Mouse (Mus musculus): ENCODE data around the gene Trp53i11. TPM values are rescaled to one million over a fixed set of nuclear protein-coding genes. Genes with fewer than 3 reads are reported as not detected.
A peak's percentile ranks its signal among the peaks of the same experiment; 100 is the strongest.

Gene Trp53i11
- total and polyA plus RNA-seq, 2 experiments: 1.9 to 9.1 TPM

- Histone ChIP-seq H3K36me3 (ENCODE audit: control insufficient read depth, insufficient read depth, low read length) (no peaks in the 10 kb centered on the region), H3K27ac (replicated peaks; ENCODE audit: insufficient read depth, low read depth, low read length) (no peak overlapping the region), H3K79me2 (ENCODE audit: control insufficient read depth, insufficient read depth, low read length) (no peaks in the 10 kb centered on the region), H3K4me3 (ENCODE audit: insufficient read depth, low read depth, low read length) (no peak overlapping the region), H3K9ac (ENCODE audit: low read depth, low read length) (no peak overlapping the region), H3K27me3 (ENCODE audit: control insufficient read depth, insufficient read depth, low read length) (0 out of 2 replicates have a peak, but pooled peaks cover 2% of the 10 kb centered on the region), H3K4me1 (ENCODE audit: control insufficient read depth, insufficient read depth, low read length) (no peaks in the 10 kb centered on the region)
- DNase-seq (ENCODE audit: extremely low read depth, low read depth, low spot score): no peak
- TF ChIP-seq CTCF (IDR thresholded peaks at IDR 0.05; ENCODE audit: low read depth, low read length) (no peak), POLR2A (IDR thresholded peaks at IDR 0.05; ENCODE audit: extremely low read depth, insufficient read depth, low read length) (no peak)
- 86% methylated on average over 20 of the region's 20 CpGs for WGBS
Measured at GRCm38 (mm10) chr2:93177668-93178312, 9.6 kb upstream of the Trp53i11 start.

GRCm38 (mm10) chr2:93178313-93178677 is 9.1 kb upstream of the Trp53i11 start:
- DNase-seq (ENCODE audit: extremely low read depth, low read depth, low spot score): no peak
- Histone ChIP-seq H3K4me1 (ENCODE audit: control insufficient read depth, insufficient read depth, low read length) (no peaks in the 10 kb centered on the region), H3K4me3 (ENCODE audit: insufficient read depth, low read depth, low read length) (no peak overlapping the region), H3K9ac (ENCODE audit: low read depth, low read length) (no peak overlapping the region), H3K36me3 (ENCODE audit: control insufficient read depth, insufficient read depth, low read length) (no peaks in the 10 kb centered on the region), H3K79me2 (ENCODE audit: control insufficient read depth, insufficient read depth, low read length) (no peaks in the 10 kb centered on the region), H3K27me3 (ENCODE audit: control insufficient read depth, insufficient read depth, low read length) (0 out of 2 replicates have a peak, but pooled peaks cover 2% of the 10 kb centered on the region), H3K27ac (replicated peaks; ENCODE audit: insufficient read depth, low read depth, low read length) (no peak overlapping the region)
- TF ChIP-seq CTCF (IDR thresholded peaks at IDR 0.05; ENCODE audit: low read depth, low read length): no peak
- TF ChIP-seq POLR2A (IDR thresholded peaks at IDR 0.05; ENCODE audit: extremely low read depth, insufficient read depth, low read length): no peak
- 82% methylated on average over 4 of the region's 4 CpGs for WGBS

- TF ChIP-seq CTCF (IDR thresholded peaks at IDR 0.05; ENCODE audit: low read depth, low read length) (no peak), POLR2A (IDR thresholded peaks at IDR 0.05; ENCODE audit: extremely low read depth, insufficient read depth, low read length) (no peak)
- Histone ChIP-seq H3K27me3 (ENCODE audit: control insufficient read depth, insufficient read depth, low read length) (0 out of 2 replicates have a peak, but pooled peaks cover 2% of the 10 kb centered on the region), H3K4me3 (ENCODE audit: insufficient read depth, low read depth, low read length) (no peak overlapping the region), H3K36me3 (ENCODE audit: control insufficient read depth, insufficient read depth, low read length) (no peaks in the 10 kb centered on the region), H3K27ac (replicated peaks; ENCODE audit: insufficient read depth, low read depth, low read length) (no peak overlapping the region), H3K9ac (ENCODE audit: low read depth, low read length) (no peak overlapping the region), H3K79me2 (ENCODE audit: control insufficient read depth, insufficient read depth, low read length) (no peaks in the 10 kb centered on the region), H3K4me1 (ENCODE audit: control insufficient read depth, insufficient read depth, low read length) (no peaks in the 10 kb centered on the region)
- no peak for DNase-seq (ENCODE audit: extremely low read depth, low read depth, low spot score)
- 62% methylated on average over 5 of the region's 5 CpGs for WGBS
Measured at GRCm38 (mm10) chr2:93179603-93180002, 7.7 kb upstream of the Trp53i11 start.

GRCm38 (mm10) chr2:93180077-93180844 is 7.1 kb upstream of the Trp53i11 start:
- Histone ChIP-seq H3K9ac (ENCODE audit: low read depth, low read length) (0 out of 2 replicates have a peak overlapping the region, but pooled peaks have one; percentile 14), H3K27me3 (ENCODE audit: control insufficient read depth, insufficient read depth, low read length) (0 out of 2 replicates have a peak, but pooled peaks cover 2% of the 10 kb centered on the region), H3K4me3 (ENCODE audit: insufficient read depth, low read depth, low read length) (no peak overlapping the region; the same call in 1 of the 2 replicates), H3K27ac (replicated peaks; ENCODE audit: insufficient read depth, low read depth, low read length) (no peak overlapping the region), H3K79me2 (ENCODE audit: control insufficient read depth, insufficient read depth, low read length) (no peaks in the 10 kb centered on the region), H3K36me3 (ENCODE audit: control insufficient read depth, insufficient read depth, low read length) (no peaks in the 10 kb centered on the region), H3K4me1 (ENCODE audit: control insufficient read depth, insufficient read depth, low read length) (no peaks in the 10 kb centered on the region)
- WGBS: 21% methylated on average over 41 of the region's 41 CpGs
- no peak for DNase-seq (ENCODE audit: extremely low read depth, low read depth, low spot score)
- no peak for TF ChIP-seq CTCF (IDR thresholded peaks at IDR 0.05; ENCODE audit: low read depth, low read length)
- TF ChIP-seq POLR2A (IDR thresholded peaks at IDR 0.05; ENCODE audit: extremely low read depth, insufficient read depth, low read length): no peak

GRCm38 (mm10) chr2:93182859-93183258 is 4.5 kb upstream of the Trp53i11 start:
- 78% methylated on average over 11 of the region's 11 CpGs for WGBS
- no peak for DNase-seq (ENCODE audit: extremely low read depth, low read depth, low spot score)
- TF ChIP-seq POLR2A (IDR thresholded peaks at IDR 0.05; ENCODE audit: extremely low read depth, insufficient read depth, low read length): no peak
- no peak for TF ChIP-seq CTCF (IDR thresholded peaks at IDR 0.05; ENCODE audit: low read depth, low read length)
- Histone ChIP-seq H3K4me3 (ENCODE audit: insufficient read depth, low read depth, low read length) (no peak overlapping the region), H3K9ac (ENCODE audit: low read depth, low read length) (no peak overlapping the region), H3K27ac (replicated peaks; ENCODE audit: insufficient read depth, low read depth, low read length) (no peak overlapping the region), H3K79me2 (ENCODE audit: control insufficient read depth, insufficient read depth, low read length) (no peaks in the 10 kb centered on the region), H3K36me3 (ENCODE audit: control insufficient read depth, insufficient read depth, low read length) (no peaks in the 10 kb centered on the region), H3K27me3 (ENCODE audit: control insufficient read depth, insufficient read depth, low read length) (peaks cover 5% of the 10 kb centered on the region), H3K4me1 (ENCODE audit: control insufficient read depth, insufficient read depth, low read length) (no peaks in the 10 kb centered on the region)
